Mouse (Mus musculus) liver, embryonic 11.5 days (tissue): ENCODE data around the gene Yeats2. TPM values are rescaled to one million over a fixed set of nuclear protein-coding genes. Genes with fewer than 3 reads are reported as not detected.

Source experiments
- ATAC-seq: fragments of 200-750 bp; cut with Nextera tagmentation; replicated peaks from 2 replicates; pipeline ENCODE4 v1.8.0; 2017; ENCODE audit warnings: moderate number of reproducible peaks, mild to moderate bottlenecking, moderate TSS enrichment, moderate library complexity; ENCODE audit not compliant: low FRiP score
- DNase-seq: peaks from one replicate; pipeline ENCODE4 v3.0.0-alpha.2; 2017; ENCODE audit warnings: low spot score
- H3K27ac ChIP-seq: fragments of 300-500 bp; sonication (generic); 2 replicates; pipeline ENCODE4 v1.5.1; 2014; ENCODE audit warnings: mild to moderate bottlenecking, low read depth, low read length, control low read depth
- H3K27me3 ChIP-seq: fragments of 300-500 bp; sonication (generic); replicated peaks from 2 replicates; pipeline ENCODE4 v1.6.1; 2014; ENCODE audit warnings: low read length, mixed read lengths; ENCODE audit not compliant: control insufficient read depth, insufficient read depth
- H3K36me3 ChIP-seq: fragments of 300-500 bp; sonication (generic); 2 replicates; pipeline ENCODE4 v1.6.1; 2014; ENCODE audit warnings: mild to moderate bottlenecking, low read length, moderate library complexity, mixed read lengths; ENCODE audit not compliant: control insufficient read depth, insufficient read depth
- H3K4me1 ChIP-seq: fragments of 300-500 bp; sonication (generic); replicated peaks from 2 replicates; pipeline ENCODE4 v1.6.1; 2014; ENCODE audit warnings: low read length, mixed read lengths; ENCODE audit not compliant: control insufficient read depth, insufficient read depth
- H3K4me2 ChIP-seq: fragments of 300-500 bp; sonication (generic); 2 replicates; pipeline ENCODE4 v1.6.1; 2014; ENCODE audit warnings: mild to moderate bottlenecking, control low read depth, moderate library complexity
- H3K4me3 ChIP-seq: fragments of 300-500 bp; sonication (generic); 2 replicates; pipeline ENCODE4 v1.5.1; 2014; ENCODE audit warnings: low read depth, low read length, control low read depth
- H3K9ac ChIP-seq: fragments of 300-500 bp; sonication (generic); 2 replicates; pipeline ENCODE4 v1.6.1; 2014; ENCODE audit warnings: low read depth, low read length, control low read depth
- H3K9me3 ChIP-seq: fragments of 300-500 bp; sonication (generic); 2 replicates; pipeline ENCODE4 v1.6.1; 2016; ENCODE audit warnings: low read length, inconsistent platforms, mixed read lengths; ENCODE audit not compliant: control insufficient read depth
- WGBS: fragments of 180-500 bp; shearing (Covaris S2); extraction: QIAGEN DNeasy Blood & Tissue Kit; methylation state at CpG from one replicate; pipeline ENCODE4 v1.1.7; 2014; 5-methylcytosine and 5-hydroxymethylcytosine counted together
- polyA plus RNA-seq: library from polyadenylated mRNA; unstranded; fragments of >200 nt; fragmentation: Nextera tagmentation; extraction: Ambion mirVana; gene quantifications from 2 replicates; pipeline ENCODE4 v1.2.1, GENCODE M21; 2014

The Yeats2 gene
- polyA plus RNA-seq, 1 experiment from 2014 or later: 26.3 TPM

DNA sequence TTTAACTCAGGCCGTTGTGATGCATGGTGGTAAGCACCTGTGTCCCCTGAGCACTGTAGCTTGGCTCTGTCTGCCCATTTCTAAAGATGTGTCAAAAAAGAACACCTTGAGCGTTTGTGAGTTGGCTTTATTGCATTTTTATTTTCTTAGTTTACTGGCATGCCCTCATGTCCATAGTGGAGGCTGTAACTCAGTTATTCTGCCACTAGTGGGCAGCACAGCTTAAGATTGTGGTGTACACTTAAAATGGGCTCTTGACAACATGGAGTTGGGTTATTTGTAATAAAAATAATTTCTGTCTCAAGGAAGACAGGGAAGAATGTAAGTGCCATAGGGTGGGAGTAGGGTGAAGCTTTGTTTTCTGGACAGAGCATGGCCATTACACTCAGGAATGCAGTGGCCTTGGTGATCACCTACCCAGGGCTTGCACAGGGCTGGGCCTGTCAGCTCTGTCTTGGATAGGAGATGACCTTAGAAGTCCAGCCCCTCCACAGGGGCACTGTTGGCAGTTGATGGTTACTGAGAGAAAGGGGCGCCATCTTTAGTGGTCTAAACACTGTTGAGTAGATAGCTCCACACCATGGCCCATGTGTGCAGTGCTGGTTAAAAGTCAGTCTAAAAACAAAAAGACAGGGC, 72.8 kb downstream of the Yeats2 start:
- no peak overlapping the region for H3K9ac ChIP-seq
- whole genome bisulfite sequencing: 86% methylated on average over 3 of the region's 3 CpGs
- ATAC-seq (no peak), DNase-seq (no peak)
- H3K4me2 ChIP-seq: no peak overlapping the region
- H3K9me3 ChIP-seq: no peaks in the 10 kb centered on the region
- H3K27me3 ChIP-seq: no peaks in the 10 kb centered on the region
- peaks cover 29% of the 10 kb centered on the region for H3K36me3 ChIP-seq
- no peak overlapping the region for H3K4me3 ChIP-seq
- H3K27ac ChIP-seq: no peak overlapping the region
- H3K4me1 ChIP-seq: no peaks in the 10 kb centered on the region

DNA sequence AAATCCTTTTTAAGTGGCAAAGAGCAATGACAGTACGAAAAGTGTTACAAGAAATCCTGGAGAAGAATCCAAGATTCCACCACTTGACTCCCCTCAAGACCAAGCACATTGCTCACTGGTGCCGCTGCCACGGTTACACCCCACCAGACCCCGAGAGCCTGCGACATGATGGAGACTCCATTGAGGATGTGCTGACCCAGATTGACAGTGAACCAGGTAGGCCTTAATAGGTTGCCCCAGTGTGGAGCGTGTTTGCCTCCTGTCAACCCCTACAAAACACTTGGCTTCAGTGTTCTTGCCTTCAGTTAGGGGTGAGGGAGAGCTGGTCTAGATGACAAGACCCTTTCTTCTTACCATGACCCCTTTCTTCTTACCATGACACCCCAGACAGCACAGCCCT, 81.9 kb downstream of the Yeats2 start:
- 96% methylated on average over 6 of the region's 6 CpGs for WGBS
- Histone ChIP-seq H3K27me3 (no peaks in the 10 kb centered on the region), H3K4me2 (no peak overlapping the region), H3K27ac (no peak overlapping the region), H3K36me3 (peaks cover 45% of the 10 kb centered on the region), H3K4me1 (no peaks in the 10 kb centered on the region), H3K9me3 (no peaks in the 10 kb centered on the region), H3K9ac (no peak overlapping the region), H3K4me3 (no peak overlapping the region)
- ATAC-seq: no peak
- no peak for DNase-seq

DNA sequence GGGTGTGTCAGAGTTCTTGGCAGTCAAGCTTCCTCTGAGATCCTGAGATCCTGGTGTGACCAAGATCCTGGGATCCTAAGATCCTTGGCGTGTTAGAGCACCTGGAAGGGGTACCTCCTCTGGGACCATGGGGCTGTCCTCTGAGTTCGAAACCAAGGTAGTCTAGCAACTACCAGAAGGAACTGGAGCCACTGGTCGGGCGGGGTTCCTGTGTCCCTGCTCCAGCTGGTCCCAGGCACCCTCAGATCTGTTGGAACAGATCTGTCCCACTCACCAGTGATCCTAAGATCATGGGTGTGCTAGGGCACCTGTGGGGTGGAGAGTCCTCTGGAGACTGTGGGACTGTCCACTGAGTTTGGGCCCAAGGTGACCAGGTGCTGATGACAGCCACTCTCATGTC, 85.8 kb downstream of the Yeats2 start:
- Histone ChIP-seq H3K36me3 (peaks cover 41% of the 10 kb centered on the region), H3K9me3 (no peaks in the 10 kb centered on the region), H3K9ac (no peak overlapping the region), H3K27ac (no peak overlapping the region), H3K4me2 (no peak overlapping the region), H3K4me1 (no peaks in the 10 kb centered on the region), H3K27me3 (no peaks in the 10 kb centered on the region), H3K4me3 (no peak overlapping the region)
- DNase-seq (no peak), ATAC-seq (no peak)
- 95% methylated on average over 4 of the region's 4 CpGs for WGBS

DNA sequence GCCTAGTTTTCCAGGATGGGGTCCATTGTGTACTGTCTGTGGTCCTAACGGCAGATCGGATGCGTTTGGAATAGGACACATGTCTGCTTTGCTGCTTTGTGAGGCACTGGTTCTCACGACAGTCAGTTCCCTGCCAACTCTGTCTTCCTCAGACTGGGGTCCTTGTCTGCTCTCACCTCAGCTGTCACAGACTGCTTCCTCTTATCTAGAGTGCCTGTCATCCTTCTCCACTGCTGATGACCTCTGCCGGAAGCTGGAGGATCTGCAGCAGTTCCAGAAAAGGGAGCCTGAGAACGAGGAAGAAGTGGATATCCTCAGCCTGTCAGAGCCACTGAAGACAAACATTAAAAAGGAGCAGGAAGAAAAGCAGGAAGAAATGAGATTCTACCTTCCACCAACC, 86.6 kb downstream of the Yeats2 start:
- Histone ChIP-seq H3K27ac (no peak overlapping the region), H3K4me3 (no peak overlapping the region), H3K4me1 (no peaks in the 10 kb centered on the region), H3K36me3 (peaks cover 34% of the 10 kb centered on the region), H3K27me3 (no peaks in the 10 kb centered on the region), H3K9ac (no peak overlapping the region), H3K9me3 (no peaks in the 10 kb centered on the region), H3K4me2 (no peak overlapping the region)
- 49% methylated on average over 6 of the region's 6 CpGs for WGBS
- DNase-seq (no peak), ATAC-seq (no peak)

DNA sequence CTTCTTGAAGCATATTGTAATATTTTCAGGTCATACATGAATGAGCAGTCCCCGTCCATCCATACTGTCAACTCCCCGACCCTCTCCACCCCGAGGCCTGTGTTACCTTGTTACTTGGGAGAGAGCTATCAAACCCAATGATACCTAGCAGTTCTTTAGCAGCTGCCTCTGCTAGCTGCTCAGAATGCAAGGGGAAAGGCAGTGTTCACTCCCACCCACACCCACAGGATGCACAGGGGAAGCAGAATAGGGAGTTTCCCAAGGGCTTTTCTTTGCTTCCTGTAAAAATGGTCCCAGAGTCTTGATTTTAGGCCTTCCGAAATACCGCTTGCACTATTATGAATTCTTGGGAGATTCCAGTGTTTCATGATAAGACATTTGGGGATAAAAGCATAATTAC, 87.3 kb downstream of the Yeats2 start:
- Histone ChIP-seq H3K27me3 (no peaks in the 10 kb centered on the region), H3K36me3 (peaks cover 29% of the 10 kb centered on the region), H3K9ac (no peak overlapping the region), H3K4me2 (no peak overlapping the region), H3K27ac (no peak overlapping the region), H3K4me3 (no peak overlapping the region), H3K4me1 (no peaks in the 10 kb centered on the region), H3K9me3 (no peaks in the 10 kb centered on the region)
- ATAC-seq: no peak
- WGBS: 92% methylated on average over 5 of the region's 5 CpGs
- DNase-seq: no peak

DNA sequence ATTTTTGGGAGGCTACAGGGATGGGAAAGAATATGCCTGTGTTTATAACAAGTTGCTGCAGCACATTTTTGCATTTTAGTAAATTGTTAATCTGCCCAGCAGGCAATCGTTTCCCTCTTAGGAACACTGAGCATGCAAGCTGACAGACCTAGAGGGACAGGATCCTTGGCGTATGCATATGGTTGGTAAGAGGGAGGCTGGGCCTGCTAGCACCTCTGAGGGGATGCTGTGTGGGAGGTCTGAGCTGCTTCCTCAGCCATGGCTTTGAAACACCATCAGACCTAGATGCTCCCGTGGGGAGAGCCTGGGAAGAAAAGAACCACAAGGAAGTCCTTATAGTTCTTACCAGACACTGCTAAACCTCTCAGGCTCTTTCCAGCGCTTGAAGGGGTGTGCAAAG, 93.5 kb downstream of the Yeats2 start:
- Histone ChIP-seq H3K4me3 (no peak overlapping the region), H3K4me1 (no peaks in the 10 kb centered on the region), H3K9me3 (no peaks in the 10 kb centered on the region), H3K27ac (no peak overlapping the region), H3K27me3 (peaks cover 2% of the 10 kb centered on the region; the same call in 1 of the 2 replicates), H3K9ac (no peak overlapping the region), H3K36me3 (peaks cover 11% of the 10 kb centered on the region), H3K4me2 (no peak overlapping the region)
- ATAC-seq (no peak), DNase-seq (no peak)
- WGBS: 68% methylated on average over 4 of the region's 4 CpGs

DNA sequence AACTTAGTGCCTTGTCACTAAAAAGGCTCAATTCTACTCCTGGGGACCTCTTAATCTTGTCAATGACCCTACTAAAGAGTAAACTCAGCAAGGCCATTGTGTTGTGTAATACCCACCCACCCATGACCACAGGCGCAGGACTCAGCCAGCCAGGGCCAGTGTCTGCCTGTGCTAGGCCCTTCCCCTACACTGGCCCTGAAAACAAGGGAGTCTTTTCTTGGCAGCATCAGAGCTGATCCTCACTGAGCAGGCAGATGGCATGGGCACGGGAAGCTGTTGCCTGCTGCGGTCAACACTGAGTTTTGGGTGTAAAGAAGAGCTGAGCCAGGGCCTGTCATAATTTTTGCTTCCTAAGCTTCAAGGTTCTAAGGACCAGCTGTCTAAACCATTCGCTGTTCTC, 96.6 kb downstream of the Yeats2 start:
- Histone ChIP-seq H3K27me3 (peaks cover 28% of the 10 kb centered on the region), H3K36me3 (no peaks in the 10 kb centered on the region), H3K4me3 (no peak overlapping the region), H3K4me1 (0 out of 2 replicates have a peak, but pooled peaks cover 2% of the 10 kb centered on the region), H3K9me3 (no peaks in the 10 kb centered on the region), H3K9ac (no peak overlapping the region), H3K27ac (no peak overlapping the region), H3K4me2 (no peak overlapping the region)
- DNase-seq (no peak), ATAC-seq (no peak)
- 75% methylated on average over 4 of the region's 4 CpGs for WGBS

DNA sequence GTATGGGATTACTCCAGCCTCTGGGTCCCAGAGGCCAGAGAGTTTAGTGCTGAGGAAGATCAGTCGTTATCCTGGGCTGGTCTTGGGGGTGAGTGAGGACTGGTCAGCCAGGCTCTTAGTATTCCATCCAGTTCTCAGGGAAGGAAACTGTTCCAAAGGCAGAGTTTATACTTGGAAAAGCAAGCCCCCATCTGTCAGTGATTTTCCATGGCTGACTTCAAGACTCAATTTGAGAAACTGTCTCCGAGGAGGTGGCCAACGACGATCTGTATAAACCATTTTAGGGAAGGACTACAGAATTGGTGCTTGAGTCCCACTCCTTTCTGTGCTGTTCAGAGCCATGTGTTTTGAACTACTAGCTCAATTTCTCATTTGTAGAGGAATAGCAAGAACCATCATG, 97.8 kb downstream of the Yeats2 start:
- no peak overlapping the region for H3K9ac ChIP-seq
- H3K27ac ChIP-seq: no peak overlapping the region
- H3K36me3 ChIP-seq: no peaks in the 10 kb centered on the region
- DNase-seq: no peak
- H3K9me3 ChIP-seq: no peaks in the 10 kb centered on the region
- no peak overlapping the region for H3K4me2 ChIP-seq
- no peak overlapping the region for H3K4me3 ChIP-seq
- H3K4me1 ChIP-seq: 0 out of 2 replicates have a peak, but pooled peaks cover 2% of the 10 kb centered on the region
- H3K27me3 ChIP-seq: peaks cover 28% of the 10 kb centered on the region
- 87% methylated on average over 4 of the region's 4 CpGs for WGBS
- ATAC-seq: no peak
